Mouse (Mus musculus) neural tube, embryonic 11.5 days (tissue): ENCODE results near the gene Lrrc36. TPM values are rescaled to one million over a fixed set of nuclear protein-coding genes. Genes with fewer than 3 reads are reported as not detected.

Experiments
- ATAC-seq: fragments of 200-750 bp; cut with Nextera tagmentation; 2 replicates; pipeline ENCODE4 v1.8.0; 2017; ENCODE audit warnings: moderate number of reproducible peaks, mild to moderate bottlenecking, moderate TSS enrichment, moderate library complexity; ENCODE audit not compliant: insufficient read depth, low FRiP score, low TSS enrichment
- DNase-seq: peaks from one replicate; pipeline ENCODE4 v3.0.0-alpha.2; 2015; ENCODE audit warnings: low spot score
- H3K27ac ChIP-seq: fragments of 300-500 bp; sonication (generic); 2 replicates; pipeline ENCODE4 v1.5.1; 2014; ENCODE audit warnings: low read depth, mild to moderate bottlenecking, low read length
- H3K27me3 ChIP-seq: fragments of 300-500 bp; sonication (generic); 2 replicates; pipeline ENCODE4 v1.6.1; 2014; ENCODE audit warnings: mild to moderate bottlenecking, low read length, mixed read lengths; ENCODE audit not compliant: control insufficient read depth, insufficient read depth
- H3K36me3 ChIP-seq: fragments of 300-500 bp; sonication (generic); 2 replicates; pipeline ENCODE4 v1.6.1; 2014; ENCODE audit warnings: mild to moderate bottlenecking, low read length, moderate library complexity, mixed read lengths; ENCODE audit not compliant: control insufficient read depth, insufficient read depth
- H3K4me1 ChIP-seq: fragments of 300-500 bp; sonication (generic); 2 replicates; pipeline ENCODE4 v1.6.1; 2014; ENCODE audit warnings: low read length, mixed read lengths; ENCODE audit not compliant: control insufficient read depth, insufficient read depth
- H3K4me2 ChIP-seq: fragments of 300-500 bp; sonication (generic); 2 replicates; pipeline ENCODE4 v1.6.1; 2014; ENCODE audit warnings: low read depth, mild to moderate bottlenecking, moderate library complexity
- H3K4me3 ChIP-seq: fragments of 300-500 bp; sonication (generic); 2 replicates; pipeline ENCODE4 v1.5.1; 2014; ENCODE audit warnings: low read depth, low read length
- H3K9ac ChIP-seq: fragments of 300-500 bp; sonication (generic); 2 replicates; pipeline ENCODE4 v1.6.1; 2014; ENCODE audit warnings: mild to moderate bottlenecking, low read length
- H3K9me3 ChIP-seq: fragments of 300-500 bp; sonication (generic); 2 replicates; pipeline ENCODE4 v1.6.1; 2016; ENCODE audit warnings: low read length; ENCODE audit not compliant: control insufficient read depth
- WGBS: fragments of 180-500 bp; shearing (Covaris S2); extraction: QIAGEN DNeasy Blood & Tissue Kit; methylation state at CpG from one replicate; pipeline ENCODE4 v1.1.7; 2014; 5-methylcytosine and 5-hydroxymethylcytosine counted together
- polyA plus RNA-seq: library from polyadenylated mRNA; unstranded; fragments of >200 nt; fragmentation: Nextera tagmentation; extraction: Ambion mirVana; gene quantifications from 2 replicates; pipeline ENCODE4 v1.2.1, GENCODE M21; 2014

Gene Lrrc36
- polyA plus RNA-seq, 1 experiment from 2014 or later = 0.92 TPM

DNA sequence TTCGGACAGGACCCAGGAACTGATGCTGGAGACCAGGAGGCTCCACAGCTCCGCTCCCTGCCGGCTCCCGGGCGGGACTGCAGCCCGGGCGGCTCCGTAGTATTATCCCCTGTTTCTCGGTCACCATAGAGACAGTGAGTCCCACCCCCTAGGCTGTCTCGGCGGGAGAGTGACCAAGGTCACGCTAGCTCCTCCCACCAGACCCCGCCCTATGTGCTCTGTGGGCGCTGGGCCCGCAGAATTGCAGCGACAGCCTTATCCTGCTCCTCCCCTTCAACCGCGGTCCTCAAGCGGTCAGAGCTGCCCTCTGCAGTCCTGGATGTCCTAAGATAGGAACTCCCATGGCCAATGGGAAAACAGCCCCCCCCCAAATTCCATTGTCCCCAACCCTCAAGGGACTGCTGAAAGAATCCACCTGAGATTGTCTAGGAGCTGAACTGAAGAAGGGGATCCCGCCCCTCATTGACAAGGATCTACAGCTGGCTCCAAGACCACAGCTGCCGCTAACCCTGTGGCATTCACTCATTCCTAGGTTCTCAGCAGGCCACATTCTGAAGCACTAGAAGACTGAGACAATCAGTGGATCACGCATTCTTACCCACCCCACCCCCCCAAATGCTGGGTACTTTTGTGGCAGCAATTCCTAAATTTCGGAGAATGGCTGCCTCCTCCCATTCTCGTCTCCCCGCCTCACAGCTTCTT is 58.1 kb downstream of the Lrrc36 start, which contains the start of gene Tppp3:
Gene Tppp3, minus strand, starts transcription at position 213 of the 702 bp plus-strand sequence.
- peak within 1 kb of the TSS; percentile 42 for H3K4me3 ChIP-seq
- H3K4me1 ChIP-seq = peaks cover 54% of the 10 kb centered on the region
- DNase-seq (peak; percentile 94), ATAC-seq (peak; percentile 89)
- 2% methylated on average over 25 of the region's 25 CpGs for WGBS
- H3K4me2 ChIP-seq = peak within 1 kb of the TSS; percentile 64
- peak within 1 kb of the TSS; percentile 39 for H3K9ac ChIP-seq
- H3K27ac ChIP-seq = peak within 1 kb of the TSS; percentile 79
- peaks cover 4% of the 10 kb centered on the region; the same call in 1 of the 2 replicates for H3K36me3 ChIP-seq
- H3K27me3 ChIP-seq = 0 out of 2 replicates have a peak, but pooled peaks cover 2% of the 10 kb centered on the region
- no peaks in the 10 kb centered on the region for H3K9me3 ChIP-seq

GRCm38 (mm10) chr8:105472414-105472932 is 59.1 kb downstream of the Lrrc36 start:
- Histone ChIP-seq H3K4me2 (no peak overlapping the region), H3K27ac (no peak overlapping the region), H3K4me1 (peaks cover 54% of the 10 kb centered on the region), H3K4me3 (no peak overlapping the region), H3K36me3 (peaks cover under 1% of the 10 kb centered on the region; the same call in 1 of the 2 replicates), H3K27me3 (0 out of 2 replicates have a peak, but pooled peaks cover 2% of the 10 kb centered on the region), H3K9ac (no peak overlapping the region), H3K9me3 (no peaks in the 10 kb centered on the region)
- no peak for DNase-seq
- WGBS = 13% methylated on average over 23 of the region's 23 CpGs
- ATAC-seq = no peak

DNA sequence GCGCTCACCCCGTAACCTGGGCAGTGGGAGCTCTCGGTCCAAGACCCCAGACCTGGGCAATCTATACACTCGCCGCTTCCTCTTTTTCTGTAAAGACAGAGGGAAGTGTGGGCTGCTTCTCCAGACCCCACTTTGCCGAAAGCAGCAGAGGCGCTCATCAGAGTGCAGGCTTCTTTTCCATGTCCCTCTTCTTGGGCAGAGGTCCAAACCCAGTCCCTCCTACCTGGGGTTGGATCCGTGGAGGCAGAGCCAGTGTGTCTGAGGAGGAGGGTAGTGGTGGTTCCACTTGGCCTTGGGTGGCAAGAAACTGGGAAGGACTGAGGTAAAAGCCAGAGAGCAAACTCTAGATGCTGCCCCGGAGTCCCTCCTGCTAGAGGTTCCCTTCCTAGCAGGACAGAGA is 59.6 kb downstream of the Lrrc36 start:
- DNase-seq = no peak
- Histone ChIP-seq H3K9me3 (no peaks in the 10 kb centered on the region), H3K27ac (no peak overlapping the region), H3K36me3 (no peaks in the 10 kb centered on the region), H3K27me3 (0 out of 2 replicates have a peak, but pooled peaks cover 2% of the 10 kb centered on the region), H3K4me2 (no peak overlapping the region), H3K4me1 (peaks cover 54% of the 10 kb centered on the region), H3K4me3 (no peak overlapping the region), H3K9ac (no peak overlapping the region)
- no peak for ATAC-seq
- WGBS = 42% methylated on average over 9 of the region's 9 CpGs

GRCm38 (mm10) chr8:105473816-105474606 is 60.6 kb downstream of the Lrrc36 start:
- H3K36me3 ChIP-seq = no peaks in the 10 kb centered on the region; the same call in 1 of the 2 replicates
- H3K4me3 ChIP-seq = no peak overlapping the region
- no peaks in the 10 kb centered on the region for H3K9me3 ChIP-seq
- no peak for ATAC-seq
- DNase-seq = peak; percentile 67
- 26% methylated on average over 17 of the region's 17 CpGs for WGBS
- 0 out of 2 replicates have a peak, but pooled peaks cover 2% of the 10 kb centered on the region for H3K27me3 ChIP-seq
- peak overlapping the region; percentile 16; the same call in 1 of the 2 replicates for H3K4me2 ChIP-seq
- peak overlapping the region; percentile 22 for H3K9ac ChIP-seq
- H3K27ac ChIP-seq = peak overlapping the region; percentile 58
- H3K4me1 ChIP-seq = peaks cover 51% of the 10 kb centered on the region

- Histone ChIP-seq H3K27me3 (0 out of 2 replicates have a peak, but pooled peaks cover 2% of the 10 kb centered on the region), H3K4me2 (peak overlapping the region; percentile 16; the same call in 1 of the 2 replicates), H3K4me1 (peaks cover 44% of the 10 kb centered on the region), H3K9me3 (no peaks in the 10 kb centered on the region), H3K4me3 (no peak overlapping the region), H3K9ac (peak overlapping the region; percentile 22), H3K27ac (peak overlapping the region; percentile 58; the same call in 1 of the 2 replicates), H3K36me3 (no peaks in the 10 kb centered on the region; the same call in 1 of the 2 replicates)
- ATAC-seq = no peak
- DNase-seq = peak; percentile 8
- WGBS = 46% methylated on average over 5 of the region's 5 CpGs
Observed at GRCm38 (mm10) chr8:105474680-105475079, 61.3 kb downstream of the Lrrc36 start.

- Histone ChIP-seq H3K4me1 (peaks cover 39% of the 10 kb centered on the region), H3K9ac (no peak overlapping the region), H3K27ac (no peak overlapping the region), H3K4me2 (no peak overlapping the region), H3K4me3 (no peak overlapping the region), H3K9me3 (no peaks in the 10 kb centered on the region), H3K27me3 (0 out of 2 replicates have a peak, but pooled peaks cover 2% of the 10 kb centered on the region), H3K36me3 (no peaks in the 10 kb centered on the region; the same call in 1 of the 2 replicates)
- DNase-seq (no peak), ATAC-seq (no peak)
- WGBS = 36% methylated on average over 4 of the region's 4 CpGs
Observed at GRCm38 (mm10) chr8:105475254-105475653, 61.9 kb downstream of the Lrrc36 start.

GRCm38 (mm10) chr8:105475742-105476141 is 62.4 kb downstream of the Lrrc36 start:
- Histone ChIP-seq H3K27ac (no peak overlapping the region), H3K4me2 (no peak overlapping the region), H3K4me1 (peaks cover 34% of the 10 kb centered on the region), H3K4me3 (no peak overlapping the region), H3K9ac (no peak overlapping the region), H3K9me3 (no peaks in the 10 kb centered on the region), H3K36me3 (no peaks in the 10 kb centered on the region; the same call in 1 of the 2 replicates), H3K27me3 (0 out of 2 replicates have a peak, but pooled peaks cover 2% of the 10 kb centered on the region)
- no peak for ATAC-seq
- DNase-seq = no peak
- 84% methylated on average over 8 of the region's 8 CpGs for WGBS

DNA sequence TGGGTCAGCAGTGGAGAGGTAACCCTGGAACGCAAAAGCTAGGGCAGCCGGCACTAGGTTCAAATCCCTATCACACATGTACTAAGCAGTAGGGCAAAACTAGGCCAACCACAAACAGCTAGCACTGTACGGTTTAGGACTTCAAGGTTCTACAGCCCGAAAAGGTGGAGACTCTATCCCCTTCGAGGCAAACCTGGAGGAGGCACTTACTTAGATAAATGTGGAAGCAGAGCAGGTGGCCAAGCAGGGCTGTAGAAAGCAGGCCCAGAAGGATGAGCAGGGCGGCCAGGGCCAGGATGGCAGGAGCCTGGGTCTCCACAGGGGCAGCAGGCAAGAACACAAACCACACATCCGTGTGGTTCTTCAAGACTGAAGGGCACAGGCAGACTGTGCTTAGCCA is 62.8 kb downstream of the Lrrc36 start:
- no peak for ATAC-seq
- 95% methylated on average over 7 of the region's 7 CpGs for WGBS
- no peak overlapping the region for H3K27ac ChIP-seq

More for the DNA sequence above, 62.8 kb downstream of the Lrrc36 start:
- no peaks in the 10 kb centered on the region for H3K9me3 ChIP-seq
- H3K4me2 ChIP-seq = no peak overlapping the region
- no peak for DNase-seq
- H3K9ac ChIP-seq = no peak overlapping the region
- H3K4me1 ChIP-seq = peaks cover 33% of the 10 kb centered on the region
- no peaks in the 10 kb centered on the region; the same call in 1 of the 2 replicates for H3K36me3 ChIP-seq
- H3K4me3 ChIP-seq = no peak overlapping the region
- H3K27me3 ChIP-seq = 0 out of 2 replicates have a peak, but pooled peaks cover 2% of the 10 kb centered on the region
